Mouse (Mus musculus) embryo, embryonic 11.5 days (tissue): ENCODE results near the gene Snw1.

Experiments
- DNase-seq: peaks from one replicate; pipeline ENCODE4 v3.0.0-alpha.2; 2012; ENCODE audit warnings: low read depth, low spot score

The Snw1 gene

DNA sequence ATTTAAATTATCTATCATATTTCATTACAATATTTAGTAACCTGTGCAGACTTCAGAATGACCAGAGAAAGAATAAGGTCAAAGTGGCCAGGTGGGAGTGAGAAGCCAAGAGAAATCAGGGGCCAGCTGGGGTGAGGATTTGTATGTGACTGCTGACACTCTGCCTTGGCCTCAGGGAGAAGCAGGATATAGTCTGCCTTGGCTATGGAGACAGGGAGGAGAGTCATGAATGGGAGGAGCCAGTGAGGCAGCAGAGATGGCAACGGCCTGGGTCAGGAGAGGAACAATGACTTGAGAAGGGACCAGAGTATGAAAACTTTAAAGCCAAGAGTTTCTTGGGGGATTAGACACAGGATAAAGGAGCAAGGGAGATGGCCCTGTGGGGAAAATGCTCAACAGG is 48.4 kb downstream of the Snw1 start:
- DNase-seq, result no peak

DNA sequence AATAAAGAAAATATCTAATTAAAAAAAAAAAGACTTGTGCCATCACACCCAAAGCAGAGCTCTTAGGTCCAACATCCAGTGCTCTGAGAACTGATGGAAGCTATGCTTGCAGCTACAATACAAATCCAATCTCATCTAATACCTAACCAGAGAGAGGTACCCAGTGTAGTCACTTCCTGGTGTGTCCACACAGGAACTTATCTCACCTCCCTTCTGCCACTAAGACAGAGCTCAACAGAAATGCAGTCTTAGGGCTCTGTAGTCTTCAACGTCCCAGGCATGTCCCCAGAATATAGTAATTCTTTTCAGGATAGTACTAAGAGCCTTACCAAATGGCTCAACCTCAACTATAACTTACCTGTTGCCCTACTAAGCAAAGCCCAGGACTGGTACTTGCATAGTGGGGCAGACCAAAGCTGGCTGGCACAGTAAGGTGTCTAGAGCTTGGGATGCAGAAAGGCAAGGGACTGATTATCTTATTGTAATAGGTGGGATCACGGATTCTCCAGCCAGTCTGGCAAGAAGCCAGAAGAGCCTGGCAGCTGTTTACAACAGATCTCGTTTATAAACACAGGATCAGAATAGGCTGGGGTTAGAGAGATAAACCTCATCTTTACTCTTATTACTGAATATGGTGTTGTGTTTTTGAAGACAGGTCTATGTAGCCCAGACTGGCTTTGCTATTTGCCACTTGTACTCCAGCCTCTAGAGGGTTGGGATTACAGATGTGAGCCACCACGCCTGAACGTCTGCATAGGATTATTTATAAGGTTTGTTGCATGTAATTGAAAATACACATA is 50.2 kb downstream of the Snw1 start:
- no peak for DNase-seq

DNA sequence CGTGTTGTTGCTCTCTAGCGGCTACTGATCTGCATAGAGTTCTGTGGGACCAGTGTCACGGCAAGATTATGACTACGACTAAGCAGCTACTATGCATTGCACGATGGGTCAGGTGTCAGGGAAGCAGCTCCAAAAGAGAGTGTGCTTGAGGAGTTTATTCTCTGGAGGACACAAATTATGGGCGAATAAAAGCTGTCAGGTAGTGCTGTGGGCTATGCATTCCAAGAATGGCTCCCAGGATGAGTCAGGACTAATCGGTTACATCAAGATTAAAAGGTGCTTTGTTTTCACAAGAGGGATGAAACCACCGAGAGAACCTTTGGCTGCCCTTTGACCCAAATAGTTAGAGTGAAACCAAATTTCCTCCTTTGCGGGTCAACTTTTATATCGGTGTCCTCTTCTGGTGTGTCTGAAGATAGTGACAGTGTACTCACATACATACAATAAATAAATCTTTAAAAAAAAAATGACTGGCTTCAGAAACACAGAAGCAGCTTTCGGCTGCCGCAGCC is 52.0 kb downstream of the Snw1 start:
- DNase-seq, result no peak

DNA sequence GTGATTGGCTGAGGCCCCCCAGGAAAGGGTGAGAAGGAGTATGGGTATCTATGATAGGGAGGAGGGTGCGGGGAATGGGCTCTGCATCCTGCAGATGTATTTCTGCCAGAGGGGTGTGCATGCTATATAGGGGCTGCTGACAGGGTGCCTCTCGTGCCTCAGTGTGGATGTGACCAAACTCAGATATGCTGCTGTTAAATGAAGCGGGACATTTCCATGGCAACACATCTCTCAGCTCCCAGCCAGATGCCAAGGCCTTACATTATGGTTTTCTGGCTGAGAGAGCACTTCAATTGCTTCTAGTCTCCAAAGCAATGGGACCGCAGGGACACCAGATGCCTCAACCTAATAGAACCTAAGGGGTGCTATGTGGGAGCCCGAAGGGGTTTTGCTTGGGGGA is 53.2 kb downstream of the Snw1 start:
- no peak for DNase-seq

DNA sequence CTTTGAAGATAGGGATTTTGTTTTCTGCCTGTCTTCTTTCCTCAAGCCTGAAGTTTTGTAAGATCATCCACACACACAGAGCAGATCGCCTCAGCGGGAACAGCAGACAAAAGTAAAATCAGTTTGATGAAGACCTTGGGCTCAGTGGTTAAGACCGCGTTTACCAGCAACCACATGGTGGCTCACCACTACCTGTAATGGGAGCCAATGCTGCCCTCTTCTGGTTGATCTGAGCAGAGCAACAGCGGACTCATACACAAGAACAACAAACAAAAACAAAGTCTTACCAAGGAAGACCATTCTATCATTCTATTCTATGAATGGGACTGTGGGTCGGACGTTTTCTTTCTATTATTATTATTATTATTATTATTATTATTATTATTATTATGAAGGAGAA is 55.4 kb downstream of the Snw1 start:
- peak; percentile 32 for DNase-seq

DNA sequence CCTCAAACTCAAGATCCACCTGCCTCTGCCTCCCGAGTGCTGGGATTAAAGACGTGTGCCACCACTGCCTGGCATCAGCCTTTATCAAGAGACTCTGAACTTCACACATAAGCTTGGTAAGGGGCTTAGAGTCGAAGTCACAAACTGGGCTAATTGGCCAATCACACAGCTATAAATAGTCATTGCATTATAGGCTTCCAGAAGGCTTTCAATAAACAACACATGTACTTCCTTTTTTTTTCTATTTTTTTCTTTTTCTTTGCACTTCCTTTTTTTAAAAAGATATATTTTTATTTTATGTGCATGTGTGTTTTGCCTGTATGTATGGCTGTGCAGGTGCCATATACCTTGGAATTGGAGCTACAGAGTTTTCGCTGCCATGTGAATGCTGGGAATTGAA is 56.7 kb downstream of the Snw1 start:
- no peak for DNase-seq

DNA sequence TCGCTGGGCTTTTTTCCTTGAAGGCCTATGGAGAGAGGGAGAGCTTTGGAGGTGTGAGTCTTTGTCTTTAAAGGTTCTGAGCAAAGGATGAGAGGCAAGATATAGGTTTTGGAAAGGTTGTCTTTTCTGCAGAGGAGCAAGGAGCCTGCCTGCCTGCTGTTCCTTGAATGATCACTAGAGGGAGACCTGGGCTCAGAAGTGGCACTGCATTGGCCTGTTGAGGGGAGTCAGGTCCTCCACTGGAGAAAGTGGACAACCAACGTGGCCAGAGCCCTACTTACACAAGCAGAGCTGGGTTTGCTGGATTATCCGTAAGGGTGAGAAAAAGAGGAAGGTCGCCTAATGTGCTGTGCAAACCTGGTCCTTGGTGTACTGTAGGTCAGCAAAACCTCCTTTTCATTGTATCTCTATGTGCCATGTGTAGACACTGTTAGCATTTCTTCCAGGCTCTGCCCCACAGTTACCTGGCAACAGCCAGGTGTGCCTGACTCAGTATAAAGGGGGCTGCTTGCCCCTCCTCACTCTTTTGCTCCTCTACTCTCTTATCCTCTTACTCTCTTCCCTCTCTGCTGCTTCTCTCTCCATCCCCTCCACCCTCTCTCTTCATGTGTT is 58.8 kb downstream of the Snw1 start:
- DNase-seq, result peak; percentile 52

DNA sequence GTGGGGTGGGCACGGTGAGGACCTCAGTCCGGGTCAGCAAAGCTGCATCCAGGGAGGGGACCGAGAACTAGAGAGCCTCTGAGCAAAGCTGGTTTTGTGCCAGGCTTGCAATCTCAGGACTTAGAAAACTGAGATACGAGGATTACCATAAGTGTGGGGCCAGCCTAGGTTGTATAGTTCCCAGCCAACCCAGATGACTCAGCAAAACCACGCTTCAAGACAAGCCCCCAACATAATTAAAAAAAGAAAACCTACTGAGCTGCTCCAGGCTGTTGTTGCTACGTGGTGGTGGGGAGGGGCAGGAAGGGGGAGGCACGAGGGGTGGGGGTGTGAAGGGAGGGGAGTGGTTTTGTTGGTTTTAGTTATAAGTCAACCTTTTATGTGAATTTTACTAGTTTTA is 61.1 kb downstream of the Snw1 start:
- DNase-seq, result no peak

DNA sequence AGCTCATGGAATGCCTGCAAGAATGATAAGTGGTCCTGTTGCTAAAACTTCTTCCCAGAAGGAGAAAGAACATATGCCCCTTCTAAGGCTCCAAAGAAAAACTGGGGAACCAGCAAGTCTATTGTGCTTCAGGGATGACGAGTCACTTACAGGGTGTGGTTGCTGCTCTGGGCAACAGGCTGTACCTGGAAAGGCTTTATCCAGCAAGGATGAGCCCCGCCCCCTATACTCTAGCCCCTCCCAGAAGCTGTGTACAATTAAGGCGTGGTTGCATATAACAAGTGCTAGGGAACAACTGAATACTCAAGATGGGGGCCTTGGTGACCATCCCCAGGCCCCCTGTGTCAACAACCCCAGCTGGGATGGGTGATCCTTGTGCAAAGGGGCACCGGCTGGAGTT is 63.0 kb downstream of the Snw1 start:
- no peak for DNase-seq

DNA sequence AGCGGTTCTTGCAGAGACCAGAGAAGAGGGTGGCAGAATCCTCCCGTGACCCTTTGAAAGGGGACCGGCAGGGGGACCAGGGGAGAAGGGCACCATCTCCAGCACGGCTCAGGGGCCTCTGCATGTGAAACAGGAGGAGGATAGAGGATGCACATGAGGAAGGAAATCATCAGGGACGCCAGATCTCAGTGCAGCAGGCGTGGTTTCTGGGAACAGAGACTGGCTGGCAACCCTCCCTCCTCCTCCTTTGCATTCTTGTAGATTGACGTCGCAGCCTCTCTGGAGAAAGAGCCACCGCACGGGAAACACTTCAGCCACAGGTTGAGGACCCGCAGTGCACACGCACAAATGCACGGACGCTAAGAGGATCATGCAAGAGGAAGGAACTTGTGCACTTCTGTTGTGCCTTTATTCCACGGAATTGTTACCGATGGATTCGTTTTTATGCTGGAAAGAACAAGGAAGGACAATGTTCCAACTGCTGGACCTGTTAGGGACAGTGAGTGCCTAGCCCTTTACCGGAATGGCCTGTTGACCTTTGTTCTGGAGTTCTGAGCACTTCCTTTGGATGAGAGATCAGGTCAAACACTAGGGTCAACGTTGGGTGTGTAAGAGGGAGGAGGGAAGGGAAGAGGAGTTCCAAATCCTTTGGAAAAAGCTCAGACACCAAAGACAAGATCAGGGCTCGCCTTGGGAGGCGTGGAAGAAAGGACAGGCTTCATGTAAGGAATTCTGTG is 64.0 kb downstream of the Snw1 start:
- DNase-seq, result no peak

DNA sequence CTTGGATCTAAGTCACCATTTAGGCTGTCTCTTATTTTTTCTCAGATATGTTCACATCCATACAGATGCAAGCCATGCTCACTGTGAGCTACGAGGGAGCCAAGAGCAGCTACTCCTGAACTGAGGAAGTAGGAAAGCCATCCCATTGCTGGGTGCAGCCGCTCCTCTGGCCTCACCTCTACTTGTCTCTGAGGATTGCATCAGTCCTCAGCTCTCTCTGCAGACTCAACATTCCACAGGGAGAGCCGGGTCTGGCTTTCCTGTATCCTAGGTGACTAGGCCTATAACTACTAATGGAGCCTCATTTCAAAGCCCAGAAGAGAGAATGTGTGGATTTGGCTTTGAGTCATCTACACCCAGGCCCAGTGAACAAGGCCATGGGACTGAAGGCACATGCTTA is 66.4 kb downstream of the Snw1 start:
- DNase-seq, result no peak

DNA sequence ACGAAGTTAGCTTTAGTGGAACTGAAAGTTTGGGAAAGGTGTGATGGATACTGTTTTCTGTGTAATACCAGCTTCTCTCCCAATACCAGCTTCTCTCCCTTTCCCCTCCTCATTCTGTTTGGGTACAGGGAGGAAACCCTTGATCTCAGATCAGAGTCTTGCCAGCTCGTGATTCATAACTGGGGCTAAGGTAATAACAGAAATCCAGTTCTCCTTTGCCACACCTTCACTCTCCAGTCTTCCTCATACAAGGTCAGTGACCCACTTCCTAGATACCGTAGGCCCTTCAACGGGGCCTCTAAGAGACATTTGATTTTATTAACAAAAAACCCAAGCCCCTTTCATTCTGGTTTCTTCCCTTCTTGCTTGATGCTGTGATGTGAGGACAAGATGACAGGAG is 66.9 kb downstream of the Snw1 start:
- no peak for DNase-seq

DNA sequence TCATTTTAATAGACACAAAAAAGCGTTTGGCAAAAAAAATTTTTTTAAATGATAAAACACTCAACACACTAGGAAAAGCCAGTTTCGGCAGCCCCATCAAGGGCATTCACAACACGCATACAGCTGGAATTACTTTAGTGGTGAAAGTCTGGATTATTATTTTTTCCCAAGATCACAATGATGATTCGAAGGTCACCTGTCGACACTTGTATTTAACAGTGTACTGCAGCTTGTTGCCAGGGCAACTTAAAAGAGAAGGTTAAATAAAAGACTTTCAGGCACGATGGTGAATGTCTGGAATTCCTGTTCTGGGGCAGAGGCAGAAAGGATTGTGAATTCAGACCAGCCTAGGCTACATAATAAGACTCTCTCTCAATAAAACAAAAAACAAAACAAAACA is 70.2 kb downstream of the Snw1 start:
- DNase-seq, result no peak

DNA sequence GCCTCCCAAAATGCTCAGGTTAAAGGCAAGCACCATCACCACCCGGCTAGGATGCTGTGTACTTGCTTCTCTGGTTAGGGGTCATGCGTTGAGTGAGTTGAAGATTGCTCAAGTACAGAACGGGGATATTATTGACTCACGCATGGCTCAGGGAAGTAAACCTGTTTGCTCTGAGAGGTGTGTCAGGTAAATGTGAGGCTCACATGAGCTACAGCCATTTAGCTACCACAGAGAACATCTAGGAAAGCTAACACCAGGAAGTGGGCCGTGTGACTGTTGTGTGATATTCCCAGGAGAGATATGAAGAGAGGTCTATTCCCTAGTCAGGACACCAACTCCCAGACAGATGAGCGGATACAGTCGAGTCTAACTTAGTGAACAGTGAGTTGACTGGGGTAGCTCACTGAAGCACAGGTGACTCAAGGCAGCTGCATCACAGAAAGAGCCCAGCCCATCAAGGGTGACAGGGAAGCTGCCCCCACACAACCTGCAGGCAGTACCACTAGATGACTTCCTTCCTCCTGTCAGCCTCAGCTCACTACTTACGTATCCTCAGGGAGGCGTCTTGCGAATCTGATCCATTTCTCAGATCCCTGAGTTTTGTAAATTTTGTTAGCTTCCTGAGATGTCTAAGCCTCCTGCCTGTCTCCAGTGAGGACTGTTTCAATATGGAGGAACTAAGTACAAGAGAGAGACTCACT is 72.8 kb downstream of the Snw1 start:
- DNase-seq, result no peak
